Mouse (Mus musculus): ENCODE measurements at regions not wholly inside any gene's neighbourhood (a gene's known extent, or its start where the extent isn't known, plus 50 kb on each side); places are given as distances from the start of the nearest gene placed in this dataset.

GRCm38 (mm10) chr1:189105276-189105675, 97.6 kb upstream of the Kctd3 start:
- WGBS, result 95% methylated on average over 4 of the region's 4 CpGs
- TF ChIP-seq POLR2A (IDR thresholded peaks at IDR 0.05; ENCODE audit: insufficient read depth, low read depth, low read length) (no peak), CTCF (IDR thresholded peaks at IDR 0.05; ENCODE audit: insufficient read depth, low read depth, low read length) (no peak)
- Histone ChIP-seq H3K4me3 (ENCODE audit: insufficient read depth, low read depth, low read length) (no peak overlapping the region), H3K4me1 (ENCODE audit: control insufficient read depth, insufficient read depth, low read length) (no peaks in the 10 kb centered on the region), H3K27ac (ENCODE audit: insufficient read depth, low read depth, low read length) (no peak overlapping the region)

- no peaks in the 10 kb centered on the region for H3K4me1 ChIP-seq (ENCODE audit: control insufficient read depth, insufficient read depth, low read length)
- H3K4me3 ChIP-seq (ENCODE audit: insufficient read depth, low read depth, low read length), result no peak overlapping the region
- 73% methylated on average over 3 of the region's 3 CpGs for WGBS
- TF ChIP-seq POLR2A (IDR thresholded peaks at IDR 0.05; ENCODE audit: insufficient read depth, low read depth, low read length) (no peak), CTCF (IDR thresholded peaks at IDR 0.05; ENCODE audit: insufficient read depth, low read depth, low read length) (no peak)
- no peak overlapping the region for H3K27ac ChIP-seq (ENCODE audit: insufficient read depth, low read depth, low read length)
Observed at GRCm38 (mm10) chr1:189102781-189103180, 95.1 kb upstream of the Kctd3 start.

- Histone ChIP-seq H3K4me3 (ENCODE audit: insufficient read depth, low read depth, low read length) (no peak overlapping the region), H3K27ac (ENCODE audit: insufficient read depth, low read depth, low read length) (no peak overlapping the region), H3K4me1 (ENCODE audit: control insufficient read depth, insufficient read depth, low read length) (no peaks in the 10 kb centered on the region)
- WGBS, result 94% methylated on average over 2 of the region's 2 CpGs
- TF ChIP-seq POLR2A (IDR thresholded peaks at IDR 0.05; ENCODE audit: insufficient read depth, low read depth, low read length), result no peak
- no peak for TF ChIP-seq CTCF (IDR thresholded peaks at IDR 0.05; ENCODE audit: insufficient read depth, low read depth, low read length)
Observed at GRCm38 (mm10) chr1:189099121-189099520, 91.5 kb upstream of the Kctd3 start.

- H3K4me3 ChIP-seq (ENCODE audit: insufficient read depth, low read depth, low read length), result no peak overlapping the region
- TF ChIP-seq POLR2A (IDR thresholded peaks at IDR 0.05; ENCODE audit: insufficient read depth, low read depth, low read length) (no peak), CTCF (IDR thresholded peaks at IDR 0.05; ENCODE audit: insufficient read depth, low read depth, low read length) (no peak)
- WGBS, result 71% methylated on average over 3 of the region's 3 CpGs
- no peaks in the 10 kb centered on the region for H3K4me1 ChIP-seq (ENCODE audit: control insufficient read depth, insufficient read depth, low read length)
- H3K27ac ChIP-seq (ENCODE audit: insufficient read depth, low read depth, low read length), result no peak overlapping the region
Observed at GRCm38 (mm10) chr1:189092819-189093218, 85.2 kb upstream of the Kctd3 start.

GRCm38 (mm10) chr1:189085245-189085644, 77.6 kb upstream of the Kctd3 start:
- 92% methylated on average over 2 of the region's 2 CpGs for WGBS
- Histone ChIP-seq H3K27ac (ENCODE audit: insufficient read depth, low read depth, low read length) (no peak overlapping the region), H3K4me3 (ENCODE audit: insufficient read depth, low read depth, low read length) (no peak overlapping the region), H3K4me1 (ENCODE audit: control insufficient read depth, insufficient read depth, low read length) (peaks cover 8% of the 10 kb centered on the region)
- TF ChIP-seq CTCF (IDR thresholded peaks at IDR 0.05; ENCODE audit: insufficient read depth, low read depth, low read length) (no peak), POLR2A (IDR thresholded peaks at IDR 0.05; ENCODE audit: insufficient read depth, low read depth, low read length) (no peak)

GRCm38 (mm10) chr1:189081267-189081666, 73.6 kb upstream of the Kctd3 start:
- TF ChIP-seq CTCF (IDR thresholded peaks at IDR 0.05; ENCODE audit: insufficient read depth, low read depth, low read length) (no peak), POLR2A (IDR thresholded peaks at IDR 0.05; ENCODE audit: insufficient read depth, low read depth, low read length) (no peak)
- Histone ChIP-seq H3K4me1 (ENCODE audit: control insufficient read depth, insufficient read depth, low read length) (peaks cover 8% of the 10 kb centered on the region), H3K27ac (ENCODE audit: insufficient read depth, low read depth, low read length) (no peak overlapping the region), H3K4me3 (ENCODE audit: insufficient read depth, low read depth, low read length) (no peak overlapping the region)
- 25% methylated on average over 2 of the region's 2 CpGs for WGBS

GRCm38 (mm10) chr1:189080797-189081196, 73.2 kb upstream of the Kctd3 start:
- Histone ChIP-seq H3K27ac (ENCODE audit: insufficient read depth, low read depth, low read length) (no peak overlapping the region), H3K4me1 (ENCODE audit: control insufficient read depth, insufficient read depth, low read length) (peaks cover 6% of the 10 kb centered on the region), H3K4me3 (ENCODE audit: insufficient read depth, low read depth, low read length) (no peak overlapping the region)
- 15% methylated on average over 9 of the region's 9 CpGs for WGBS
- TF ChIP-seq POLR2A (IDR thresholded peaks at IDR 0.05; ENCODE audit: insufficient read depth, low read depth, low read length), result no peak
- TF ChIP-seq CTCF (IDR thresholded peaks at IDR 0.05; ENCODE audit: insufficient read depth, low read depth, low read length), result peak; percentile 67; the same call in 1 of the 2 replicates

GRCm38 (mm10) chr1:189079451-189080410, 72.1 kb upstream of the Kctd3 start:
- TF ChIP-seq POLR2A (IDR thresholded peaks at IDR 0.05; ENCODE audit: insufficient read depth, low read depth, low read length) (no peak), CTCF (IDR thresholded peaks at IDR 0.05; ENCODE audit: insufficient read depth, low read depth, low read length) (no peak)
- H3K4me1 ChIP-seq (ENCODE audit: control insufficient read depth, insufficient read depth, low read length), result peaks cover 6% of the 10 kb centered on the region; the same call in 1 of the 2 replicates
- H3K27ac ChIP-seq (ENCODE audit: insufficient read depth, low read depth, low read length), result no peak overlapping the region
- no peak overlapping the region for H3K4me3 ChIP-seq (ENCODE audit: insufficient read depth, low read depth, low read length)
- WGBS, result 79% methylated on average over 11 of the region's 11 CpGs

GRCm38 (mm10) chr1:189077861-189078260, 70.2 kb upstream of the Kctd3 start:
- H3K4me3 ChIP-seq (ENCODE audit: insufficient read depth, low read depth, low read length), result no peak overlapping the region
- H3K27ac ChIP-seq (ENCODE audit: insufficient read depth, low read depth, low read length), result no peak overlapping the region
- peaks cover 6% of the 10 kb centered on the region; the same call in 1 of the 2 replicates for H3K4me1 ChIP-seq (ENCODE audit: control insufficient read depth, insufficient read depth, low read length)
- WGBS, result 90% methylated on average over 5 of the region's 5 CpGs
- TF ChIP-seq CTCF (IDR thresholded peaks at IDR 0.05; ENCODE audit: insufficient read depth, low read depth, low read length) (no peak), POLR2A (IDR thresholded peaks at IDR 0.05; ENCODE audit: insufficient read depth, low read depth, low read length) (no peak)
